Mouse (Mus musculus): ENCODE measurements around the gene Slc44a4.

DNA sequence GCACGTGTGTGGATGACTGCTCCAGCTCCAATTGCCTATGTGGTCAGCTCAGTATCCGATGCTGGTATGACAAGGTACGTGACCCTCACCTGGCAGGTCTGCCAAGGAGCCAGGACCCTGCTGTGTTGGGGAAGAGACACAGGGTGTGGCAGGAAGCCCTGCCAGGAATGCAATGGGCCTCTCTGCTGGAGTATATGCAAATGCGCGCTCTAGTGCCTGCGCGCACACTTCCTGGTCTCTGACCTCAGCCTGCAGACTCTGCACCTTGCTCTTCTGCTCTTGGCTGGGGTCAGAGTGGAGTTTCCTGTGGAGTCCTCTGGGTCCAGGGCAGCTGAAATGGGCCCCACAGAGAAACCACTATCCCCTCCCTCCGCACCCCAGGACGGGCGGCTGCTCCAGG is 3.3 kb upstream of the Slc44a4 start:
- TF ChIP-seq CTCF (IDR thresholded peaks at IDR 0.05; ENCODE audit: borderline replicate concordance, control insufficient read depth, extremely low read depth, insufficient read depth, low read length, poor library complexity) (no peak), POLR2A (IDR thresholded peaks at IDR 0.05; ENCODE audit: control insufficient read depth, extremely low read depth, insufficient read depth, low read length, poor library complexity) (no peak)
